Mouse (Mus musculus) C2C12 (cell line): Measurements from ENCODE around the gene Tmc5.

Source experiments
- CEBPB ChIP-seq: IDR thresholded peaks from one replicate; pipeline ENCODE4 v1.6.1; 2011; ENCODE audit warnings: low read depth, mild to moderate bottlenecking, control low read depth, moderate library complexity
- CTCF ChIP-seq: IDR thresholded peaks from one replicate; pipeline ENCODE4 v1.5.1; 2011; ENCODE audit not compliant: control insufficient read depth, insufficient read depth, insufficient read length
- FOSL1 ChIP-seq: IDR thresholded peaks from one replicate; pipeline ENCODE4 v1.8.0; 2011; ENCODE audit warnings: mild to moderate bottlenecking, low read length; ENCODE audit not compliant: poor library complexity, insufficient read depth, severe bottlenecking
- MAX ChIP-seq: IDR thresholded peaks from one replicate; pipeline ENCODE4 v1.6.1; 2011; ENCODE audit warnings: mild to moderate bottlenecking, control low read depth
- MYOD1 ChIP-seq: IDR thresholded peaks from one replicate; pipeline ENCODE4 v1.6.1; 2011; ENCODE audit warnings: low read depth; ENCODE audit not compliant: control insufficient read depth, insufficient read length
- MYOG ChIP-seq: IDR thresholded peaks from one replicate; pipeline ENCODE4 v1.6.1; 2011; ENCODE audit not compliant: control insufficient read depth, insufficient read length; ENCODE audit errors: extremely low read depth
- USF1 ChIP-seq: IDR thresholded peaks from one replicate; pipeline ENCODE4 v1.6.1; 2011; ENCODE audit warnings: low read depth, mild to moderate bottlenecking, control low read depth, moderate library complexity

DNA sequence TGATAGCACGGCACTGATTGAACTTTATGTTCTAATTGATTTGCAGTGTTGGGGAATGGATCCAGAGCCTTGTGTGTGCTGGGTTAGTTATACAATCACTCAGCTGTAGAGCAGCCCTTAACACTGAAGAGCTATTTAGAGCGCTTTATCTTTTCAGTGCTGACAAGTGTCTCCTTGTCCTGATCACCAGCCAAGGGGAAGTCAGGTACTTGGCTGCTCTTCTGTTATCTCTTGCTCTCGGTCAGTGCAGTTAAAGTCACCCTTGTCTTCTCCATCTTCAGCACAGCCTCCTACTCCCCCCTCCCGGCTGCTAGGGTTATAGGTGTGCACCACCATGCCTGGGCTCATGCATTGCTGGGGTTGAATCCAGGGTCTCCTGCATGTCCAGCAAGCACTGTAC, 79.7 kb downstream of the Tmc5 start:
- TF ChIP-seq CTCF, result no peak
- no peak for TF ChIP-seq USF1
- TF ChIP-seq MYOG, result no peak
- no peak for TF ChIP-seq MAX
- no peak for TF ChIP-seq CEBPB
- TF ChIP-seq FOSL1, result no peak
- TF ChIP-seq MYOD1, result no peak
